Mouse (Mus musculus): ENCODE measurements at regions not wholly inside any gene's neighbourhood (a gene's known extent, or its start where the extent isn't known, plus 50 kb on each side); places are given as distances from the start of the nearest gene placed in this dataset.
A peak's percentile ranks its signal among the peaks of the same experiment; 100 is the strongest.

DNA sequence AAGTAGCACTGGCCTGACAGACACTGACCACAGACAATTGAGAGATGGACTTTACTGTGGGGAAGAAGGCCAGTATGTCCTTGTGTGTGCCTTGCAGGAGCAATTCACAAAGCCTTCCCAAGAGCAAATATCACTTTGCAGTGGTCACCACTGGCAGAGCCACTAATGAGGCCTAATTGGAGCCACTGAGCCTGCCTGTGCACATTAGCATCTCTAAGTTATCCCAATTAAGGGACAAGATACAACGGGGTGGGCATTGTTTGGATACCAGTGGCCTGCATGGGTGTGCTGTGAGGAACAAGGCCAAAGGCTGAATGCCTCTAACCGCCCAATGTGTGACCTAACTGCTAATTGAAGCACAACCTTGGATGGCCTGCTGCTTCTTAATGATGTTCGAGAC lies 433.4 kb upstream of the Ptbp2 start:
- DNase-seq (ENCODE audit: low spot score in 2 of 2) = no peak

DNA sequence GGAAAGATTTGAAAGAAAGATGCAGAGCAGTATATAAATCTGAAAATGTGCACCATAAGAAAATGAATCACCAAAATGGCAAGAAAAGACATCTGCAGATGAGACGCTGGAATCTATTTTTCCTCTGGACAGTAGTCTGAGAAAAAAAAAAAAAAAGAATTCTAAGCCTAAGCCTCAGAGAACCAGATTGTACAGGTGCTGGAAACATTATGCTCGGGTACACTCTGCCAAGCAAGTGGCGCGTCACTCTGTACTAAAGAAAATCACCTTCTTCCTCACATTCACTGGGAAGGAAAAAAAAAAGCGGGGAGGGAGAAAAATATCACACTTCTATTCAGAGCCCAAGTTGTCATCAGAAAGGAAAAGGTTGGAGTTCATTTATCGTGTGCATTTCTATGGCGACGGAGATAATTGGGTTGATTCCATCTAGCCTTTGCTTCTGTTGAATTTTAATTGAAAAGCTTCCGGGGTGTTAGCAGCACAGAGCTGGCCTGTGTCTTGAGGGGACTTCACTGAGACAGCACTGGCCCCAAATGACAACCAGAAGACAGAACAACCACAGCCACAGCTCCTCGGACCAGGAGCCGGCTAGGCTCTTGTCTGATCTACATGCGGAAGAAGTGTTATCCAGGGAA lies 430.5 kb upstream of the Ptbp2 start:
- DNase-seq (ENCODE audit: low spot score in 2 of 2) = no peak

DNA sequence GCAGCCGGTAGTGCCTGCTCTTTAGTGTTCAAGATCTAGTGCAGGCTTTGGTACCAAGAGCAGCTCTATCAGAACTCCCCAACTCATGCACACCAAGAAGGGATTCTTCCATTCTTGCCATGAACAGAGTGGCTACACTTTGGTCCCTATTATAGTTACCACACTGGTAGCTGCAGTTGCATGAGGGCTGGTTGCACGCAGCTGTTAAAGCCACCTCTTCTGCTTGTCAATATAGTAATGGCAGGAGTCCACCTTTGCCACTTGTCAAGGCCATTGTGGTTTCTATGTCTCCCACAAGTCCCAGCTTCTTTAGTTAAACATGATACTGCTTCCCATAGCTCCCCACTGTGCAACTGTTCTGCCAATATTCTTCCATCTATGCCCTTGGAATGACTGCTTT lies 415.1 kb upstream of the Ptbp2 start:
- DNase-seq (ENCODE audit: low spot score in 2 of 2) = no peak

DNA sequence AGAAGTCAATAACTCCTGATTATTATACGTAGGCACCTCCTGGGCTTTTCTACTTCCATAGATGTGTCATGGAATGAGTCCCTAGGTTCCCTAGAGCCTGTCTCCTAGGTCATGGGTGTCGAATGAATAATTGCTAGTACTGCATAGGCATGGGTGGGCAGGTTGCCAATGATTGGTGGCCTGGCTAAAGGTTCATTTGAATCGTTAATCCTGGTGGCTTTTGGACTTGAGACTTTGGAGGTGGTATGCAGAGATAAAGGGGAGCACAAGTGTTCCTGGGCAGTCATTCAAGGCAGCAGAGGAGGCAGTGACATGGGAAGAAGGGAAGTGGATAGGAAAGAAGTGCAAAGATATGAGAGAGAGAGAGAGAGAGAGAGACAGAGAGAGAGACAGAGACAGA lies 410.2 kb upstream of the Ptbp2 start:
- no peak for DNase-seq (ENCODE audit: low spot score in 2 of 2)

DNA sequence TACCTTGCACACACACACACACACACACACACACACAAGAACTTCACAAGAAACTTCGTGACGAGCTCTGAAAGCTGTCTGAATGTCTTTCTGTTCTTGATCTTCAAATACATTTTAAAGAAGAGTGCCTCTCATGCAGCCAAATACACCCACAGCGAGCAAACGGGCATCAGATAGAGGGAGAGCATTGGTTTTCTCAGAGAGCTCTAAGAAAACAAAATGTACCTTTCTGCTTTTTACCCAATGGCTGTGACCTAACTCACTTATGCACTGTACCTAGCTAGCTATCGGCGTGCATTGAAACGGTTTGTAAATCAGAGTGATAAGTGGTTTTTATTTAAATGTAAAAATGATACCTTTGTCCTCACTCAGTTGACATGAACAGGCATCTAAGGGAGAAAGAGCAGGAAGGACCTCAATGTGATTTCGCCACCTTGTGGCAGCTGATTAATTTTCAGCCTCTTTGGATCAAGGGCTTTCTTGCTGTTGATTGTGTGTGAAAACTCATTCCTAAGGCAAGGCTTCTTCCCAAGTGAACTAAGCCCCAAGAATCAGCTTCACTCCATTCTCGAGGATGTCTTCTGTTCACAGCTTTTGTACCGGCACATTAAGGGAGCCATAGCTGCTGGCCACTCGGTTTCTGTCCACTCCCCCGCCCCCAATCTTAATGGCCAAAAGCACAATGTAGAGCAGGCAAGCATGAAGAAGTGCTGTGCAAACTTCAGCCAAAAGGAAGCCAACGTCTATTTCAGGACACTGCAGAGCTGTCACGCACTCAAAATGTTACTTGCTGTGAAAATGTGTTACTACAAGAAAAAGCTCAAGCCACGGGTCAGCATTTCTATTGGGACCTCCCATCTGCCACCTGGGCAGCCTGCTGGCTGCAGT lies 408.4 kb upstream of the Ptbp2 start:
- DNase-seq (ENCODE audit: low spot score in 2 of 2) = peak; percentile 79 to 81

DNA sequence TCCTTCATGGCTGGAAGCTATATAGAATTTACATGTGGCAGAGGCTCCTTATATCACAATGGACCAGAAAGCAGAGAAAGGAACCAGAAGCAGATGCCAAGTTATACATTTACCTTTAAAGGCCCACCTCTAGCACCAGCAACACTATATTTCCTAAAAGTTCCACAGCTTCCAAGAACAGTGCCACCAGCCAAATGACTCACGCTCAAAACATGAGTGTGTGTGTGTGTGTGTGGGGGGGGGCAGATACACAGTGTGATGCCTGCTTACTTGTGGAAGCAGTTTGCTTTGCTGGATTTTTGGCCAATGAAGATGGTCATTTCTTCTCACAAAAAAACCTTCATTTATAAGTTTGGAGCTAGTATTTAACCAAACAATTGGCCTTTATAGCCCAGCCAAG lies 405.3 kb upstream of the Ptbp2 start:
- no peak for DNase-seq (ENCODE audit: low spot score in 2 of 2)

DNA sequence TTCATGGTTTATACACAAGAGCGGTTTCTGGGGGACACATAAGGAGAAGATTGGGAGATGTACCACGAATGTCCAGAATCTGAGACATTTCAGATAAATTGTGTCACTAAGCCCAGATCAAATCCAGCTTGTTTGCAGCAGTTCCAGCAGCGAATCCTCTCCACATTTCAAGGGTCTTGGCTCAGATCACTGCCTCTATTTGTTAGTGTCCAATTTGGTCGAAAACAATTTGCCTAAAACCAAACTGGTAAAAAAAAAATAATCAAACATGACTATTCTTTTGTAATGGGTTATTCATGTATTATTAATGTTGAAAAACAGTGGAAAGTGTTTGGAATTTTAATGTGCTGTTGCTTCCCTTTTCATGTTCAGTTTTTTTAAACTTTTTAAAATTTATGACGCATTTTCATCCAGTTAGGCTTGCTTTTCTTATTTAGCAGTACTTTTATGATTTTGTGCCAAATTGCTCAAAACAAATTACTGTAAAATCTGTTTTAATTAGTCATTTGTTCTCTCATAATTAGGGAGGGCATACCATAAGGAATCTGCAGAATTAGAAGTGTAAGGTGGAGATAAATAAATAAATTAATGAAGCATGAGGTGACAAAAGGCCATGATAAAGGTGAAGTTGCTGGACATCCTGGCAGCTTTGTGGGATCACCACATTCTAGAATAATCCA lies 396.8 kb upstream of the Ptbp2 start:
- DNase-seq (ENCODE audit: low spot score in 2 of 2) = no peak

DNA sequence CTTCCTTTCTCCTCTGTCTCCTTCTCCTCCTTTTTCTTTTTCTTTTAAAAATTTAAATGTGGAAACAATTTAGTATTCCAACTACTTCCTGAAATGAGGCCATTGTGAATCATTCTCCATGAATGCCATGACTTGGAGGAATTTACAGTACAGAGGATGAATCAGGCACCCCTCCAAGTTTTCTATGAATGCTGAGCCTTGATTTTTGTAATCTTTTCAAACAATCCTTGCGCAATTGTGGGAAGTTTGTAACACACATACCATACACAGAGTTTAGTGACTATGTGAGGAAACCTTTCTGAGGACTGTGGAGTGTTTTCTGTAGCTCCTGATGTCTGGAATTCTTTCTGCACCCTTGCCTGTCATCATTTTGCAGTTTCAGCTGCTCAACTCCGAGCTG lies 391.4 kb upstream of the Ptbp2 start:
- no peak for DNase-seq (ENCODE audit: low spot score in 2 of 2)
